Mouse (Mus musculus) hindbrain, postnatal 0 days (tissue): ENCODE measurements around the gene Cdk5r2. TPM values are rescaled to one million over a fixed set of nuclear protein-coding genes. Genes with fewer than 3 reads are reported as not detected.

ENCODE experiments used
- ATAC-seq: fragments of 200-750 bp; cut with Nextera tagmentation; 2 replicates; pipeline ENCODE4 v1.8.0; 2017; ENCODE audit warnings: mild to moderate bottlenecking, moderate TSS enrichment, moderate library complexity
- DNase-seq: peaks from one replicate; pipeline ENCODE4 v3.0.0-alpha.2; 2015; ENCODE audit warnings: low spot score
- H3K27ac ChIP-seq: fragments of 300-500 bp; sonication (generic); 2 replicates; pipeline ENCODE4 v1.5.1; 2014; ENCODE audit warnings: mild to moderate bottlenecking
- H3K27me3 ChIP-seq: fragments of 300-500 bp; sonication (generic); 2 replicates; pipeline ENCODE4 v1.6.1; 2014; ENCODE audit warnings: low read length, mixed read lengths; ENCODE audit not compliant: insufficient read depth
- H3K36me3 ChIP-seq: fragments of 300-500 bp; sonication (generic); 2 replicates; pipeline ENCODE4 v1.6.1; 2014; ENCODE audit warnings: low read length, mixed read lengths; ENCODE audit not compliant: insufficient read depth
- H3K4me1 ChIP-seq: fragments of 300-500 bp; sonication (generic); 2 replicates; pipeline ENCODE4 v1.6.1; 2014; ENCODE audit warnings: antibody characterized with exemption, low read length, mixed read lengths; ENCODE audit not compliant: insufficient read depth
- H3K4me2 ChIP-seq: fragments of 300-500 bp; sonication (generic); 2 replicates; pipeline ENCODE4 v1.6.1; 2014; ENCODE audit warnings: low read depth, mild to moderate bottlenecking, low read length, moderate library complexity, mixed read lengths
- H3K4me3 ChIP-seq: fragments of 300-500 bp; sonication (generic); 2 replicates; pipeline ENCODE4 v1.5.1; 2014; ENCODE audit warnings: low read length
- H3K9ac ChIP-seq: fragments of 300-500 bp; sonication (generic); replicated peaks from 2 replicates; pipeline ENCODE4 v1.6.1; 2014; ENCODE audit warnings: mild to moderate bottlenecking, low read length, moderate library complexity, mixed read lengths
- H3K9me3 ChIP-seq: fragments of 300-500 bp; sonication (generic); 2 replicates; pipeline ENCODE4 v1.6.1; 2016; ENCODE audit warnings: low read length, mixed read lengths
- CTCF ChIP-seq: IDR thresholded peaks from 2 replicates; pipeline ENCODE4 v1.5.1; 2016; ENCODE audit warnings: antibody characterized with exemption, control low read depth, low read depth
- WGBS: fragments of 180-500 bp; shearing (Covaris S2); extraction: QIAGEN DNeasy Blood & Tissue Kit; methylation state at CpG from one replicate; pipeline ENCODE4 v1.1.7; 2014; 5-methylcytosine and 5-hydroxymethylcytosine counted together
- microRNA counts: library from miRNA; unstranded; fragments of <30 nt; microRNA quantifications from one replicate; lab custom pipeline; 2015
- microRNA-seq, 2 experiments: library from miRNA; unstranded; fragments of <30 nt; microRNA quantifications; one replicate each; pipeline ENCODE4; 2016
- polyA plus RNA-seq: library from polyadenylated mRNA; unstranded; fragments of >200 nt; fragmentation: Nextera tagmentation; extraction: Ambion mirVana; gene quantifications from 2 replicates; pipeline ENCODE4 v1.2.1, GENCODE M21; 2015
- total RNA-seq: library from RNA; depleted of rRNA; stranded (reverse); fragments of >200 nt; gene quantifications from 2 replicates; pipeline ENCODE4 v1.2.3, GENCODE M21; 2014; rRNA removed

Cdk5r2 gene
- total and polyA plus RNA-seq, 2 experiments from 2014 or later: 13.6 to 59.2 TPM

GRCm38 (mm10) chr1:74900341-74901285 is 45.9 kb downstream of the Cdk5r2 start:
- no peaks in the 10 kb centered on the region for H3K9me3 ChIP-seq
- WGBS: 2% methylated on average over 54 of the region's 66 CpGs
- H3K27ac ChIP-seq: no peak overlapping the region
- peaks cover 40% of the 10 kb centered on the region for H3K27me3 ChIP-seq
- DNase-seq: peak; percentile 16
- peak overlapping the region; percentile 22; the same call in 1 of the 2 replicates for H3K9ac ChIP-seq
- ATAC-seq: peak; percentile 33
- TF ChIP-seq CTCF: no peak
- peak overlapping the region; percentile 31 for H3K4me3 ChIP-seq
- 0 out of 2 replicates have a peak, but pooled peaks cover 6% of the 10 kb centered on the region for H3K4me1 ChIP-seq
- H3K36me3 ChIP-seq: no peaks in the 10 kb centered on the region
- peak overlapping the region; percentile 58 for H3K4me2 ChIP-seq

GRCm38 (mm10) chr1:74901686-74902085 is 47.0 kb downstream of the Cdk5r2 start:
- Histone ChIP-seq H3K4me3 (no peak overlapping the region), H3K9ac (no peak overlapping the region), H3K4me1 (0 out of 2 replicates have a peak, but pooled peaks cover 6% of the 10 kb centered on the region), H3K27me3 (peaks cover 34% of the 10 kb centered on the region), H3K4me2 (no peak overlapping the region), H3K9me3 (no peaks in the 10 kb centered on the region), H3K27ac (no peak overlapping the region), H3K36me3 (no peaks in the 10 kb centered on the region)
- DNase-seq: peak; percentile 81
- no peak for ATAC-seq
- peak; percentile 63 for TF ChIP-seq CTCF
- WGBS: 3% methylated on average over 3 of the region's 3 CpGs

GRCm38 (mm10) chr1:74902191-74902590 is 47.5 kb downstream of the Cdk5r2 start:
- DNase-seq (no peak), ATAC-seq (no peak)
- Histone ChIP-seq H3K27me3 (peaks cover 32% of the 10 kb centered on the region), H3K27ac (no peak overlapping the region), H3K9me3 (no peaks in the 10 kb centered on the region), H3K9ac (no peak overlapping the region), H3K4me3 (no peak overlapping the region), H3K36me3 (no peaks in the 10 kb centered on the region), H3K4me2 (no peak overlapping the region), H3K4me1 (0 out of 2 replicates have a peak, but pooled peaks cover 6% of the 10 kb centered on the region)
- WGBS: 24% methylated on average over 6 of the region's 6 CpGs
- no peak for TF ChIP-seq CTCF

MicroRNAs within 50 kb of the gene (microRNA counts, 519-probe panel; counts per million panel counts)
- 370 counts per million, percentile 5 among the panel's probes with 10 or more counts for microRNA mmu-miR-375 (lab: Ali Mortazavi, UCI)

Small RNA genes within 50 kb of the gene (microRNA-seq; reads per million reads assigned to microRNA genes)
- gene Mir375: 504 to 533 reads per million in 2 experiments

Other genes starting within 250 kb of the Cdk5r2 start
- gene Ttll4, start 193.2 kb upstream of the Cdk5r2 start, total RNA-seq: 25.8 and 32.9 TPM in 2 replicates
- 3.2 and 4.0 TPM in 2 replicates for gene Ttll4, start 193.2 kb upstream of the Cdk5r2 start, polyA plus RNA-seq
- 0.79 and 2.8 TPM in 2 replicates for gene Cyp27a1, start 141.4 kb upstream of the Cdk5r2 start, total RNA-seq
- 3.0 and 3.2 TPM in 2 replicates for gene Cyp27a1, start 141.4 kb upstream of the Cdk5r2 start, polyA plus RNA-seq
- gene Prkag3, start 105.7 kb upstream of the Cdk5r2 start, total RNA-seq: not detected in 2 replicates
- gene Prkag3, start 105.7 kb upstream of the Cdk5r2 start, polyA plus RNA-seq: not detected in 2 replicates
- gene Wnt6, start 83.0 kb upstream of the Cdk5r2 start, total RNA-seq: 5.9 and 11.2 TPM in 2 replicates
- 6.7 and 7.4 TPM in 2 replicates for gene Wnt6, start 83.0 kb upstream of the Cdk5r2 start, polyA plus RNA-seq
- 1.8 and 2.7 TPM in 2 replicates for gene Wnt10a, start 63.4 kb upstream of the Cdk5r2 start, total RNA-seq
- 0.48 and 0.68 TPM in 2 replicates for gene Wnt10a, start 63.4 kb upstream of the Cdk5r2 start, polyA plus RNA-seq
- gene Fev, start 30.5 kb downstream of the Cdk5r2 start, total RNA-seq: 0.16 and 1.1 TPM in 2 replicates
- 4.2 and 5.9 TPM in 2 replicates for gene Fev, start 30.5 kb downstream of the Cdk5r2 start, polyA plus RNA-seq
- 2.0 TPM in 1 of 2 replicates, not detected in the other for gene Cryba2, start 38.2 kb downstream of the Cdk5r2 start, total RNA-seq
- gene Cryba2, start 38.2 kb downstream of the Cdk5r2 start, polyA plus RNA-seq: 1.6 and 1.7 TPM in 2 replicates
- gene Cfap65, start 80.7 kb downstream of the Cdk5r2 start, total RNA-seq: 2.7 and 4.7 TPM in 2 replicates
- 1.1 and 1.3 TPM in 2 replicates for gene Cfap65, start 80.7 kb downstream of the Cdk5r2 start, polyA plus RNA-seq
- gene Ihh, start 96.7 kb downstream of the Cdk5r2 start, total RNA-seq: 0.18 and 0.31 TPM in 2 replicates
- gene Ihh, start 96.7 kb downstream of the Cdk5r2 start, polyA plus RNA-seq: 0.11 and 0.25 TPM in 2 replicates